Mouse (Mus musculus): ENCODE measurements around the gene Atp8a1.

DNA sequence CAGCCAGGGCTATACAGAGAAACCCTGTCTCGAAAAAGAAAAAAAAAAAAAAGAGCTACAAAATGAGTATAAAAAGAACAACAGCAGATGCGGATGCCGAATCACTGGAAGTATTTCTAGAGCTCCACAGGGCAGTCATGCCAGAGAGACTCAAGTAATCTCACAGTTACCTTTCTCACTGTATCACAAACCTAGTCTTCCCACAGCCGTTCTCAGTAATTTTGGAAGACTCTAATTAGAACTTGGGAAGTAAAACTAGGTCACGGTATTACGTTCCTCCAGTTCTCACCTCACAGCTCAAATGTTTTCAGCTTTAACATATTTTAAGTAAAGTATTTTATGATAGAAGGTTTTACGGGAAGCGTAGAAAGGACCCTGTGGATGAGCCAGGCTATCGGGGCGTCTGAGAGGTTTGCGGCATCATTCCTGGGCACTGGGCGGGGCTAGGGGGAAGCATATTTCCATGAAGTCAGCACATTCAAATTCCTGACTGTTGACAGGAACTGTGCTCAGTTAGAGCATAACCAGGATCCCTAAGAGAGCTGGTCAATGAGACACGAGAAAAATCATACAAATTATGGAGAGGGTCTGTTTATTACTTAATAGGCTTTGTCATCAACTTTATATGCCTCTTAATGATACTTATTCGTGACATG lies 152.1 kb downstream of the Atp8a1 start:
- TF ChIP-seq CTCF (IDR thresholded peaks at IDR 0.05; ENCODE audit: control insufficient read depth, insufficient read depth, insufficient read length) (no peak), MAX (IDR thresholded peaks at IDR 0.05) (no peak), USF1 (IDR thresholded peaks at IDR 0.05; ENCODE audit: low read depth) (no peak), MYOD1 (IDR thresholded peaks at IDR 0.05; ENCODE audit: control insufficient read depth, insufficient read length, low read depth) (no peak), MYOG (IDR thresholded peaks at IDR 0.05; ENCODE audit: control insufficient read depth, extremely low read depth, insufficient read length) (no peak), CEBPB (IDR thresholded peaks at IDR 0.05; ENCODE audit: low read depth) (no peak)

Data from C2C12 (cell line).